Mouse (Mus musculus) mouse embryonic stem cell (cell line): ENCODE results near the gene Polr1b.

Experiments
- in situ Hi-C, 2 experiments: fragments of 300-500 bp; cut with MboI; formaldehyde crosslinking; loops; 1 replicate in 1 of 2; 3 replicates in 1 of 2; pipeline ENCODE4 v1.14.3; 2019 to 2020; ENCODE audit warnings: low sequenced_read_pairs in 2 of 2, low pct_unique_long_range_greater_than_20kb in 1 of 2, mixed read lengths in 1 of 2; ENCODE audit not compliant: unreplicated experiment in 1 of 2

Polr1b gene

GRCm38 (mm10) chr2:129093926-129094724 is 6.7 kb upstream of the Polr1b start:
- in situ Hi-C loops = no loop called here

GRCm38 (mm10) chr2:129112924-129113323 is 12.1 kb downstream of the Polr1b start:
- in situ Hi-C loops = no loop called here

DNA sequence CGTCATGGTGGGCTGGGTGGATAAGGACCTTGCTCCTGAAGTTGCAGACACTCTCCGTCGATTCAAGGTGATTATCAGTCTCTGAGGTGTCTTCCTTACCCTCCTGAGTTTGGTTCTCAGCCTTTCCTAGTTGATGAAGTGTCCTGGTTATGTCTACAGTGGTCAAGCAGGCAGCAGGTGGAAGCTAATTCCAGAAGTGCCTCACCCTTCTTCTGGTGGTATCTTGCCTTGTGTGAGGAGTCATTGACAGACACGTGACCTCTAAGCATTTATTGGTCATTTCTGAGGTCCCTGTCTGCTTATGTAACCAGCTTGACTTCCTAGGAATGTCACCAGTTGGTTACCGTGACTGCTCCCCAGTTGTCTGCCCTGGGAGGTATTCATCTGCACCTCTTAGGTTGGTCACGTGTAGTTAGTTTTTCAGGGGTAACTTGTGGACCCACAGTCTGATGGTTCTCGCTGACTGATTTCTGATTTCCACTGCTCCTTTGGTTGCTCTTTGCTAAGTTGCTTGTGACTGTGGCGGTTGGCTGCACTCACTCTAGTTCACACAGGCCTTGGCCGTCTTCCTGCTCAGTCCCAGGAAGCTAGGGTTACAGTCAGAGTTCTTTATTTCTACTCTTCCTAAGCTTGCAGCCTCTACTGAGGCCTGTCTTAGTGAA is 15.0 kb downstream of the Polr1b start:
- in situ Hi-C loops = no loop called here

- in situ Hi-C loops = no loop called here
Measured at GRCm38 (mm10) chr2:129116368-129116739, 15.6 kb downstream of the Polr1b start.

DNA sequence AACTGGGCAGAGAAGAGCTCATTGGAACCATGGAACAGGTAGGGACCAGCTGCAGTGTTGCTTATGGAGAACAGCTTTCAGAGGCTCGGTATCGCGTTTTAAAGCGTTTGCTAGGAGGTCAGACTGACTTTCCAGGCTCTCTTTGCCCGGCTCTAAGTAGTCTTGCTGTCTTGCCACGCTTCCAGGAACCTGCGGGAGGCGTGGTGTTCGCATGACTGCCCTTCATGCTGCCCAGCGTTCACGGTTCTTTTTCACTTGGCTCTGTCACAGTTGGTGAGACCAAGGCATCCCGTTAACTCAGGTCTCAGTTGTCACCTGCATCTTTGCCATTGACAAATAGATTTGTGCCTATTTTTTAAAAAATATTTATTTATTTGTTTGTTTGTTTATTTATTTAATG is 17.3 kb downstream of the Polr1b start:
- in situ Hi-C loops = no loop called here

GRCm38 (mm10) chr2:129121986-129122385 is 21.2 kb downstream of the Polr1b start:
- in situ Hi-C loops = loop anchor here in 1 of 2 experiments (10.0 kb wide), 1 partner anchor 83 kb away; no protein-coding TSS in a partner anchor

- in situ Hi-C loops = loop anchor here in 1 of 2 experiments (10.0 kb wide), 1 partner anchor 75 kb away; no protein-coding TSS in a partner anchor
Measured at GRCm38 (mm10) chr2:129129412-129129929, 28.7 kb downstream of the Polr1b start, which contains the start of gene Chchd5. Gene Chchd5 (plus strand): TSS chr2:129129700.

DNA sequence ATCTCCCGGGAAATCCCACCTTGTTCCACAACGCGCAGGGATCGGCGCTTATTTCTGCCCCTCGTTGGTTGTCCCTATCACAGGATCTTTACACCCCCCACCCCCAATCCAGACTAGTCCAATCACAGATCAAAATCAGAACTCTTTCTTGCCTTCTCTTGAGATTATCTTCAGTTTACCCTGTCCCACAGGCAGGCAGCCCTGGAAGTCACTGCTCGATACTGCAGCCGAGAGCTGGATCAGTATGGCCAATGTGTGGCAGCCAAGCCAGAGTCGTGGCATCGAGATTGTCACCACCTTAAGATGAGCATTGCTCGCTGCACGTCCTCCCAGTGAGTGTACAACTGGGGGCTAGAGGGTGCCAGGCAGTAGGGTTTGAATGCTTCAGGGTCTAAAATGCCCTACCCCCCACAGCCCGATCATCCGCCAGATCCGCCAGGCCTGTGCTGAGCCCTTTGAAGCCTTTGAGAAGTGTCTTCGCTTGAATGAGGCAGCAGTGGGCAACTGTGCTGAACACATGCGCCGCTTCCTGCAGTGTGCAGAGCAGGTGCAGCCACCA is 29.3 kb downstream of the Polr1b start:
- in situ Hi-C loops = loop anchor here in 1 of 2 experiments (10.0 kb wide), 1 partner anchor 75 kb away; no protein-coding TSS in a partner anchor

GRCm38 (mm10) chr2:129130776-129131175 is 30.0 kb downstream of the Polr1b start:
- in situ Hi-C loops = no loop called here

- in situ Hi-C loops = no loop called here
Measured at GRCm38 (mm10) chr2:129132231-129132630, 31.4 kb downstream of the Polr1b start.

DNA sequence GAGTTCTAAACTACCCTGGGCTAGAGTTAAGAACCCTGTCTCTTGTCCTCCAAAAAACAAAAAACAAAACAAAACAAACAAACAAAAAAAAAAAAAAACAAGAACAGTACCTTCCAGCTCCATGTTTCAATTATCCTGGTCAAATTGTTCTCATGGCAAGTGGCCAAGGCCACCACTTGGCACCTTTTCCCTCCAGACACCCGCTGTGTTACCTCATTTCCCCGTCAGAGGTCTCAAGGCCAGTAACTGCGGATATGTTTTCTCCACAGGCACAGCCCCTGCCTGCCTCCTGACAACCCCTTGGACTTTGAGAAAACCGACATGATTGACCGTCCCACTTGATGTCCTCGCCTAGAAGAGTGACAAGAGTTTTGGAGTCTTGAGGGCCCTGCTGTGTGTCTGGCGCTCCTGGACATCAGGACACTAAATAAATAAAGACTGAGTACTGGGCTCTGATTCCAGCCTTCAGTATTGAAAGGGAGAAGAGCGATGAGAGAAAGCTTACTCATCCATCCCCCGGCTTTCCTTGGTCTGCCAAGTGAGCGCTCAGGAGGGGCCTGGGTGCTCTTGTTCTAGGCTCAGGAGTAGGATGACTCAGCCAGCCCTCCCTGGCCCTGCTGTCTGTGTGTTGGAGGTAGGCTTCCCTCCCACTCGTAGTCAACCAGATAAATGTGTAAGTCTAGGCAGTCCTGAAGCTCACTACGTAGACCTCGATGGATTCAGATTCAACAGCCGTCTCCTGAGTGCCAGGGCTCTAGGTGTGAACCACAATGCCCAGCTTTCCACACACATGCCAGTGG is 32.4 kb downstream of the Polr1b start:
- in situ Hi-C loops = no loop called here

GRCm38 (mm10) chr2:129139906-129140305 is 39.1 kb downstream of the Polr1b start:
- in situ Hi-C loops = no loop called here

- in situ Hi-C loops = no loop called here
Measured at GRCm38 (mm10) chr2:129148836-129149235, 48.0 kb downstream of the Polr1b start.

DNA sequence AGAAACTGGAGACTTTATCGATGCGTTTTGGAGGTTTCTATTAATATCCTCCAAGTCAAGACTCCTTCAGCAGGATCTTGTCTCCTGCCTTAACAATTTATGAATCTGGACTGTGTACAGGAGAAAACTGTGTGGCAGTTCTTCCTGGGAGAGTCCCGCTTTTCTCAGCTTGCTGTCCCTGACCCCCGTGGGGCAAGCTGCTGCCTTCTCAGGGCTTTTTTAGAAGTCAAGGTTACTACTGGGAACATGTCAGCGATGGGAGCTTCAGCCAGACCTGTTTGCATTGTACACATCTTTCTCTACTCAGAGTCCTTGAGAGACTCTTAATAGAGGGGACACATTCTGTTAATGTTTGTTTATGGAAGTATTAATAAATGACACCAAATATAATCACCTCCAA is 49.6 kb downstream of the Polr1b start:
- in situ Hi-C loops = loop anchor here in 1 of 2 experiments (25.0 kb wide), 1 partner anchor 262 kb away; no protein-coding TSS in a partner anchor

GRCm38 (mm10) chr2:129151111-129151510 is 50.3 kb downstream of the Polr1b start:
- in situ Hi-C loops = loop anchor here in 1 of 2 experiments (25.0 kb wide), 1 partner anchor 261 kb away; no protein-coding TSS in a partner anchor

- in situ Hi-C loops = loop anchor here in 1 of 2 experiments (25.0 kb wide), 1 partner anchor 260 kb away; no protein-coding TSS in a partner anchor
Measured at GRCm38 (mm10) chr2:129152751-129153150, 52.0 kb downstream of the Polr1b start.

DNA sequence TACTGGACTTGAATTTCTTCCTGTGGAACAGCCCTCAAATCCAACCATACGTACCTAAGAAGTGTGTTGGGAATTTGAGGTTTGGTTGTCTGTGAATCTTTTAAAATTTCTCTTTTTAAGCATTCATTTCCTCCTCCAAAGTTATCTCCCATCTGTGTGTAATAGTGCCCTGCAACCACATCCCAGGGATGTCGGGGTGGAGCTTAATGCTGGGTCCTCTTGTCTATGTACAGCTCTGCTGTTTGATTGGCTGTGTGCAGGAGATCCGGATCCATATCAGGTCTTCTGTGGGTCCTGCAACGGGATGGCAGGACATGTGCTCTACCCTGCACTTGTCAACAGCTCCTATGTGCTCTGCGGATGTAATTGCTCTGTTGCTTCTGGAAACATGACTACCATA is 64.0 kb downstream of the Polr1b start:
- in situ Hi-C loops = loop anchor here in 1 of 2 experiments (25.0 kb wide), 1 partner anchor 247 kb away; no protein-coding TSS in a partner anchor
